Mouse (Mus musculus): Measurements from ENCODE around the gene Gm10491.

Gm10491 gene

DNA sequence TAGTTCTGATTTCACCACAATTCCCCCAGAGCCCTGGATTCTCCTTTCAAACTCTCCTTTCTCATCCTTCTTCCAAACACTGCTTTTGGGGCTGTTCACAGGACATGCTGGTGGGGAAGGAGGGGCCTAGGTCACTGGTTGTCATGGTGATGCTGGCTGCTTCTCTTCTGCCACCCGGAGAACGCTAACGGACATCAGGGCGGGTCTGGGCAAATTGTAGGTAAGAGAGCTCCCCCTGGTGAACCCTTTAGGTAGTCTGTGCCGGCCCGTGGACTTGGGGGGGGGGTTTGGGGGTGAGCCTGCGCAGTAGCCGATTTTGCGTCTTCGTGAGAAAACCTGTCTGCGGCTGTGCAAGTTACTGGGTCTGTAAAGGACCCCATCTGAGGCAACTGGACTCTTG is 27.8 kb downstream of the Gm10491 start:
- ATAC-seq (ENCODE audit: low TSS enrichment) = peak; percentile 51

DNA sequence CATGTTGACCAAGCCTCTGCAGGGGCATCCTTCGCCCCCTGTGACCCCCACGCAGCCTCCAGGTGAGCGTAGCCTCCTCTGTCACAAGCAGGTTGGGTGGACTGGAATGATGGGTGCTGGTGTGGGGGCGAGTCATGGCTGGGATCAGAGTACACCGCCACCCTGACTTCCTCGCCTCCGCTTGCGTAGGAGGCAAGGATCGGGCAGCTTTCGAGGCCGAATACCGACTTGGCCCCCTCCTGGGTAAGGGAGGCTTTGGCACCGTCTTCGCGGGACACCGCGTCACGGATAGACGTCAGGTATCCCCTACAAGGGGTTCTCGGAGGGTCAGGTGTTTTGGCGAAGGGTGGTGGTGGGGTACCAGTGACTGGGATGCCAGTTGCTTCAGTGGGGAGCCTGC is 29.1 kb downstream of the Gm10491 start:
- ATAC-seq (ENCODE audit: low TSS enrichment) = peak; percentile 20; the same call in 1 of the 2 replicates

GRCm38 (mm10) chrX:7878007-7878419 is 29.6 kb downstream of the Gm10491 start, which contains the start of gene Pim2:
Gene Pim2 (plus strand): TSS chrX:7878262.
- peak; percentile 76 for ATAC-seq (ENCODE audit: low TSS enrichment)

DNA sequence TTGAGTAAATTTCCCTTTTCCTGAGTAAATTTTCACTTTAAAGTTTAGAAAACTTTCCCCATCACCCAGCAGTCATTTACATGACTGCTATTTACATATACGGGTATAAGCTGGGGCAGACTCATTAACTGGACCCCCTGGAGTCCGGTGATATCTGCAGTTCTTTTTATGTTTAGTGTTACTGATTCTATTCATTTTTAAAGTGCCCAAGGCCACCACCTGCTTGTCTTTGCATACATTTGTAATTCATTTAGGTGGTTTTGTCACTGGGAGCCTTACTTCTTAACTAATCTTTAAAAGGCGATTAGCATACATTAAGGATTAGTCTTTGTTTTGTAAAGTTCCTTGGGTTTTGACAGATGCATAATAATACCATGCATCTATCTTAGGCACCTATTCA is 37.8 kb downstream of the Gm10491 start:
- no peak for ATAC-seq (ENCODE audit: low TSS enrichment)

- ATAC-seq (ENCODE audit: low TSS enrichment) = no peak
Measured at GRCm38 (mm10) chrX:7868506-7868905, 39.1 kb downstream of the Gm10491 start.

GRCm38 (mm10) chrX:7867141-7867540 is 40.5 kb downstream of the Gm10491 start:
- no peak for ATAC-seq (ENCODE audit: low TSS enrichment)

DNA sequence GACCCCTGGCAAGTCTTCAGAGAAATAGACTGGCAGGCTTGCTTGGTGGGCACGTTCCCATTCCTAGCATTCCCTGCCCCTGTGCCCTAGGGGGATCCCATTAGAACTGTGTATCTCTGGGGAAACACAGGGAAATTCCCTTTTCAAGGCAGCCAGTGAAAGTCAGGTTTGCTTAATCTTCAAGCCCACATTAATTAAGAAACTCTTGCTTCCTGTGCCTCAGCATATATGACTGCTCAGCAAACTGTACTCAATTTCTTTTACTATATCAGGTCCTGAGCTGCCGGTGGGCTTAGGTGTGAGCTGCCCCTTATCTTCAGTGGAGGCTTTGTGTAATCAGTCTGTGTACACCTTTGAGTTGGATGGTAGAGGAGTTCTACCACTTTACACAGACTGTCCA is 41.8 kb downstream of the Gm10491 start:
- ATAC-seq (ENCODE audit: low TSS enrichment) = no peak

DNA sequence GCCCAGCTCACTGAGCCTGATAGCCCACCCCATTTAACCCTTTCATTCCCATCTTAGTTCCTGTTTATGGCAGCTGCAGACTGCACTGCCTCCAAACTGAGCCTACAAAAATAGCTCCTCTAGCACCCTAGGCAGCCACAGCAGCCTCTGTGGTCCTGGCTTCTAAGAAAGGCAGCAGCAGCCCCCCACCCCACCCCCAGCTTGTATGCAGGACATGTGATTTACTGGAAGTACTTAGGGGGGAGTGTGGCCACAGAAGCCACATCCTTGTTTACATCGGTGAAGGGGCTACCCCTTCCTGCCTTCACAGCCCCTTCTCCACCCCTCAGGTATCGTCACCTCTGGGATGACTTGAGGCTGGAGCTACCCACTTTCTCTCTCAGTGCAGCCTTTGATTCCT is 42.3 kb downstream of the Gm10491 start:
- ATAC-seq (ENCODE audit: low TSS enrichment) = no peak

DNA sequence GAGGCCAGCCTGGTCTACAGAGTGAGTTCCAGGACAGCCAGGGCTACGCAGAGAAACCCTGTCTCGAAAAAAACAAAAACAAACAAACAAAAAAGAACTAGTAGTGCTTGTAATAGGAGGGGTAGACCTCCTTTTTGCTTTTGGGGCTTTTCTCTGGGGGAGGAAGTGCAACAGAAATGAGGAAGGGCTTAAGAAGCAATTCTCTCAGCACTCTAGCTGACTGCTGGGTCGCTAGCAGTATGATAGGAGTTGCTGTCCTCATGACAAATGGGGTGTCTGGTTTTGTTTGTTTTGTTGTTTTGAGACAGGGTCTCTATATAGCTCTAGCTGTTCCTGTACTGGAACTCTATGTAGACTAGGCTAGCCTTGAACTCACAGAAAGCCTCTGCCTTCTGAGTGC is 43.1 kb downstream of the Gm10491 start:
- no peak for ATAC-seq (ENCODE audit: low TSS enrichment)

GRCm38 (mm10) chrX:7863181-7863580 is 44.5 kb downstream of the Gm10491 start:
- no peak for ATAC-seq (ENCODE audit: low TSS enrichment)

DNA sequence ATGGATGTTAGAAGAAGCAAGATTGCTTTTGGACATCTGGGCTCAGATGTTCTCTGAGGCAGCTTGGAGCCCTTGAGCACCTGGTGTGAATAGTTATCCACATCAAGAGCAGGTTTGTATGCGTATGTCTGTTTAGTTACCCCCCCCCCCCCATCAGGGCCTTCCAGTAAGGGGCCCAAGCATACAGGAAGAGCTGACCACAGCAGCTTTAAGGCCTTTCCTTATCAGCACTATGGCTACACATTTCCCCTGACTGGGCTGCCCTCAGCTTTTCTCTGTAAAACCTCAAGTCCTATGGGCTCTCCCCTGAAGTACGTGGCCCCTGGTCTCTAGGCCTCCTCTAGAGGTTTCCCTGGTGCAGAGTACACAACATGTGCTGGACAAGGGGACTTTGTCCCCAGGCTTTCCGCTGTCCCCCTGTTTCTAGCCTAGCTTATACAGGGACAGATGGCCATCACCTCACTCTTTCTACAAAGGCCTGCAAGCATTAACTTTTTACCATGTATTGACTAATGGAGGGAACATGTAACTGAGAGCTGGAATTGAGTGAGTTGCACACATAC is 48.4 kb downstream of the Gm10491 start:
- ATAC-seq (ENCODE audit: low TSS enrichment) = no peak

Measured in frontal cortex, adult (tissue).